Mouse (Mus musculus) retina, embryonic 14.5 days (tissue): ENCODE results near the gene Cspg5.
A peak's percentile ranks its signal among the peaks of the same experiment; 100 is the strongest.

Experiments used
- DNase-seq: peaks from one replicate; pipeline ENCODE4 v3.0.0-alpha.2; 2015; ENCODE audit warnings: low spot score

The Cspg5 gene

GRCm38 (mm10) chr9:110243221-110243833, at the start of gene Cspg5:
Gene Cspg5 (plus strand): TSS chr9:110243783.
- no peak for DNase-seq

GRCm38 (mm10) chr9:110199870-110200269, 43.7 kb upstream of the Cspg5 start:
- DNase-seq: no peak

GRCm38 (mm10) chr9:110205526-110206404, 37.8 kb upstream of the Cspg5 start:
- peak; percentile 96 for DNase-seq

GRCm38 (mm10) chr9:110206437-110206836, 37.1 kb upstream of the Cspg5 start:
- no peak for DNase-seq

- no peak for DNase-seq
These were observed 35.3 kb upstream of the Cspg5 start for GRCm38 (mm10) chr9:110208265-110208664.

GRCm38 (mm10) chr9:110208967-110209366, 34.6 kb upstream of the Cspg5 start:
- DNase-seq: no peak

GRCm38 (mm10) chr9:110224273-110224672, 19.3 kb upstream of the Cspg5 start:
- DNase-seq: no peak

GRCm38 (mm10) chr9:110226191-110226590, 17.4 kb upstream of the Cspg5 start:
- no peak for DNase-seq

- DNase-seq: no peak
These were observed 14.9 kb upstream of the Cspg5 start for GRCm38 (mm10) chr9:110228671-110229070.

- DNase-seq: no peak
These were observed 14.5 kb upstream of the Cspg5 start for GRCm38 (mm10) chr9:110229112-110229511.

- no peak for DNase-seq
These were observed 13.9 kb upstream of the Cspg5 start for GRCm38 (mm10) chr9:110229566-110230248.

- no peak for DNase-seq
These were observed 13.1 kb upstream of the Cspg5 start for GRCm38 (mm10) chr9:110230395-110231071.

- DNase-seq: no peak
These were observed 8.6 kb upstream of the Cspg5 start for GRCm38 (mm10) chr9:110234962-110235361.

GRCm38 (mm10) chr9:110244567-110244888, 945 bp downstream of the Cspg5 start:
- no peak for DNase-seq

- peak; percentile 64 for DNase-seq
These were observed 1.5 kb downstream of the Cspg5 start for GRCm38 (mm10) chr9:110244889-110245589.

GRCm38 (mm10) chr9:110245590-110246320, 2.2 kb downstream of the Cspg5 start:
- DNase-seq: peak; percentile 82

- no peak for DNase-seq
These were observed 2.7 kb downstream of the Cspg5 start for GRCm38 (mm10) chr9:110246321-110246640.

- no peak for DNase-seq
These were observed 3.5 kb downstream of the Cspg5 start for GRCm38 (mm10) chr9:110247049-110247448.

- DNase-seq: no peak
These were observed 5.3 kb downstream of the Cspg5 start for GRCm38 (mm10) chr9:110248861-110249260.

GRCm38 (mm10) chr9:110249823-110250543, 6.4 kb downstream of the Cspg5 start:
- DNase-seq: peak; percentile 64

GRCm38 (mm10) chr9:110250776-110251175, 7.2 kb downstream of the Cspg5 start:
- no peak for DNase-seq
